In the genomic region with DNA sequence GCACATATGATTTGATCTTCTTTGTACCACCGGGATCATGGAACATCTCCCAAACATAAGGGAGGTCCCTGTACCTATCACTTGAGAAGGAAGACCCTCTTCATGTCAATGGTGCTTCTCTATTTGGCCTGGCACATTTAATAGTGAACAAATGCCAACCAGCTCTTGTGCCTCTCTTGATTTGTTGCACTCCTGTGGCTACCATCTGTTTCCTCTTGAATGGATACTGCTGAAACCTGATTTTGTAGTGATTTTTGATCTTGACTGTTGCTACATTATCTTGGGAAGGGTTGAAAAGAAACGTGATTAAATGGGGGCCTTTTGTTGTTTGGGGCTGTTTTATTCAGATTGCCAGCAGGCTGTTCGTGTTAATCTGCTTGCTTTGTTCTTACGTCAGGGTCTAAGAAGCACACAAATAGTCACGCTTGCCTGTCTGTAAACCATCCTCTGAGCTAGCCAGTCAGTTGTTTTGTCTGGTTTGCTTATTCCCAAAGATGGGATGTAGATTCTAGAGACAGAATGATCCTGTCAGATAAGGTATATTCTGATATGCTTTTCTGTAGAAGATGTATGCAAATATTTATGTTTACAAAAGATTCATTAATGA, we compare ENCODE assay signal across 14 mouse cellular contexts. TPM values are rescaled to one million over a fixed set of nuclear protein-coding genes. Genes with fewer than 3 reads are reported as not detected.
DNase-seq lines count a peak whose midpoint lies in the region; ATAC-seq lines count a peak whose summit lies in the region.
"Had no signal": no experiment of that assay in that cellular context is flagged by ENCODE, and none has a peak within 500 bp of the region (broad histone marks: within the 10 kb centered on the region; RNA-seq: fewer than 3 reads in every experiment).

No protein-coding gene starts in this region.

- H3K27me3 ChIP-seq in forebrain, embryonic 14.5 days (replicated peaks; ENCODE audit: control insufficient read depth, insufficient read depth, low read length) = no peaks in the 10 kb centered on the region
- H3K27me3 ChIP-seq in forebrain, embryonic 11.5 days (ENCODE audit: control insufficient read depth, insufficient read depth, low read length) = no peaks in the 10 kb centered on the region
- H3K27me3 ChIP-seq in neural tube, embryonic 11.5 days (ENCODE audit: control insufficient read depth, insufficient read depth, low read length) = no peaks in the 10 kb centered on the region
- H3K27me3 ChIP-seq in forebrain, embryonic 16.5 days (replicated peaks; ENCODE audit: control insufficient read depth, insufficient read depth, low read length) = no peaks in the 10 kb centered on the region
- no peaks in the 10 kb centered on the region for H3K27me3 ChIP-seq in heart, embryonic 10.5 days (ENCODE audit: insufficient read depth, poor library complexity, severe bottlenecking)
- H3K27me3 ChIP-seq: limb, embryonic 13.5 days had no signal

- peak overlapping the region; percentile 61 for H3K27ac ChIP-seq in forebrain, embryonic 14.5 days (ENCODE audit: low read depth, low read length)
- no peak overlapping the region for H3K27ac ChIP-seq in forebrain, embryonic 11.5 days (ENCODE audit: low read depth, low read length)
- H3K27ac ChIP-seq in neural tube, embryonic 11.5 days (ENCODE audit: low read depth, low read length) = no peak overlapping the region
- H3K27ac ChIP-seq in forebrain, embryonic 16.5 days (ENCODE audit: low read length) = peak overlapping the region; percentile 69
- H3K27ac ChIP-seq in heart, embryonic 10.5 days = no peak overlapping the region
- H3K27ac ChIP-seq: gastrocnemius, adult 2 months; heart, adult 2 months; limb, embryonic 13.5 days had no signal

- H3K9ac ChIP-seq in forebrain, embryonic 14.5 days (ENCODE audit: low read length) = no peak overlapping the region
- no peak overlapping the region for H3K9ac ChIP-seq in forebrain, embryonic 11.5 days (ENCODE audit: low read length)
- H3K9ac ChIP-seq in neural tube, embryonic 11.5 days (ENCODE audit: low read length) = no peak overlapping the region
- no peak overlapping the region for H3K9ac ChIP-seq in forebrain, embryonic 16.5 days (replicated peaks; ENCODE audit: low read depth, low read length)
- H3K9ac ChIP-seq: limb, embryonic 13.5 days; liver, postnatal 0 days had no signal

- peak; percentile 39 for DNase-seq in forebrain, embryonic 14.5 days (ENCODE audit: low spot score)
- no peak for DNase-seq in forebrain, embryonic 11.5 days (ENCODE audit: low spot score)
- no peak for DNase-seq in neural tube, embryonic 11.5 days (ENCODE audit: low spot score)
- no peak for DNase-seq in neural tube, embryonic 10.5 days (ENCODE audit: extremely low spot score, low spot score)
- DNase-seq in gastrocnemius, postnatal 10 days = no peak
- DNase-seq in heart, embryonic 10.5 days (ENCODE audit: low spot score) = no peak
- no peak for DNase-seq in thymus, postnatal 4 days
- DNase-seq: gastrocnemius, adult 2 months; heart, adult 2 months; liver, postnatal 0 days; right cerebral cortex, adult 18-20 months; thymus, postnatal 25 days had no signal

- ATAC-seq in forebrain, embryonic 14.5 days = peak; percentile 71; the same call in 1 of the 2 replicates
- no peak for ATAC-seq in forebrain, embryonic 11.5 days (replicated peaks; ENCODE audit: low FRiP score)
- peak; percentile 48; the same call in 1 of the 2 replicates for ATAC-seq in neural tube, embryonic 11.5 days (ENCODE audit: insufficient read depth, low FRiP score, low TSS enrichment)
- ATAC-seq in forebrain, embryonic 16.5 days = peak; percentile 62
- ATAC-seq: liver, postnatal 0 days had no signal

- peaks cover 7% of the 10 kb centered on the region for H3K4me1 ChIP-seq in forebrain, embryonic 14.5 days (ENCODE audit: control insufficient read depth, insufficient read depth, low read length)
- no peaks in the 10 kb centered on the region for H3K4me1 ChIP-seq in forebrain, embryonic 11.5 days (replicated peaks; ENCODE audit: control insufficient read depth, insufficient read depth, low read length)
- H3K4me1 ChIP-seq in neural tube, embryonic 11.5 days (ENCODE audit: control insufficient read depth, insufficient read depth, low read length) = no peaks in the 10 kb centered on the region
- H3K4me1 ChIP-seq in forebrain, embryonic 16.5 days (replicated peaks; ENCODE audit: control insufficient read depth, insufficient read depth, low read length) = peaks cover 11% of the 10 kb centered on the region
- peaks cover 8% of the 10 kb centered on the region; the same call in 1 of the 2 replicates for H3K4me1 ChIP-seq in heart, embryonic 10.5 days

- H3K36me3 ChIP-seq in forebrain, embryonic 14.5 days (ENCODE audit: control insufficient read depth, insufficient read depth, low read length) = peaks cover 18% of the 10 kb centered on the region
- H3K36me3 ChIP-seq in forebrain, embryonic 11.5 days (ENCODE audit: control insufficient read depth, insufficient read depth, low read length) = no peaks in the 10 kb centered on the region; the same call in 1 of the 2 replicates
- 0 out of 2 replicates have a peak, but pooled peaks cover 2% of the 10 kb centered on the region for H3K36me3 ChIP-seq in neural tube, embryonic 11.5 days (ENCODE audit: control insufficient read depth, insufficient read depth, low read length)
- H3K36me3 ChIP-seq in forebrain, embryonic 16.5 days (ENCODE audit: control insufficient read depth, insufficient read depth) = peaks cover 6% of the 10 kb centered on the region
- peaks cover 16% of the 10 kb centered on the region for H3K36me3 ChIP-seq in heart, embryonic 10.5 days

- no peaks in the 10 kb centered on the region for H3K9me3 ChIP-seq in forebrain, embryonic 14.5 days (replicated peaks; ENCODE audit: control insufficient read depth, low read length)
- H3K9me3 ChIP-seq in forebrain, embryonic 11.5 days (ENCODE audit: control insufficient read depth, low read length) = no peaks in the 10 kb centered on the region
- no peaks in the 10 kb centered on the region for H3K9me3 ChIP-seq in neural tube, embryonic 11.5 days (ENCODE audit: control insufficient read depth, low read length)
- no peaks in the 10 kb centered on the region for H3K9me3 ChIP-seq in forebrain, embryonic 16.5 days (ENCODE audit: control insufficient read depth, low read length)
- H3K9me3 ChIP-seq in heart, embryonic 10.5 days = no peaks in the 10 kb centered on the region
- H3K9me3 ChIP-seq: limb, embryonic 13.5 days had no signal

- H3K4me3 ChIP-seq in forebrain, embryonic 14.5 days (ENCODE audit: low read depth, low read length) = no peak overlapping the region
- H3K4me3 ChIP-seq in forebrain, embryonic 11.5 days (ENCODE audit: low read depth, low read length) = no peak overlapping the region
- H3K4me3 ChIP-seq in neural tube, embryonic 11.5 days (ENCODE audit: low read depth, low read length) = no peak overlapping the region
- no peak overlapping the region for H3K4me3 ChIP-seq in forebrain, embryonic 16.5 days (replicated peaks; ENCODE audit: low read length)
- H3K4me3 ChIP-seq in heart, embryonic 10.5 days = no peak overlapping the region
- H3K4me3 ChIP-seq: gastrocnemius, adult 2 months; heart, adult 2 months; limb, embryonic 13.5 days had no signal

- H3K4me2 ChIP-seq in forebrain, embryonic 14.5 days (ENCODE audit: low read length) = no peak overlapping the region
- H3K4me2 ChIP-seq in forebrain, embryonic 11.5 days (ENCODE audit: low read depth, low read length, severe bottlenecking) = no peak overlapping the region
- no peak overlapping the region for H3K4me2 ChIP-seq in neural tube, embryonic 11.5 days (ENCODE audit: low read depth)
- no peak overlapping the region for H3K4me2 ChIP-seq in forebrain, embryonic 16.5 days (ENCODE audit: low read length)
- H3K4me2 ChIP-seq: limb, embryonic 13.5 days had no signal

- 18% methylated on average over 5 of the region's 5 CpGs for WGBS in forebrain, embryonic 14.5 days
- WGBS in forebrain, embryonic 11.5 days = 25% methylated on average over 5 of the region's 5 CpGs
- 58% methylated on average over 5 of the region's 5 CpGs for WGBS in neural tube, embryonic 11.5 days
- 16% methylated on average over 5 of the region's 5 CpGs for WGBS in forebrain, embryonic 16.5 days
- 76% methylated on average over 5 of the region's 5 CpGs for WGBS in heart, embryonic 10.5 days

RNA-seq across cellular contexts. Expression of a gene that starts 7.9 kb away (rescaled TPM):
- polyA plus RNA-seq in forebrain, embryonic 14.5 days (2014; fragmentation: Nextera tagmentation; extraction: Ambion mirVana) = 69.9 and 75.8 TPM in 2 replicates
- polyA plus RNA-seq in forebrain, embryonic 11.5 days (2014; fragmentation: Nextera tagmentation; extraction: Ambion mirVana) = 74.2 and 78.2 TPM in 2 replicates
- polyA plus RNA-seq in neural tube, embryonic 11.5 days (2014; fragmentation: Nextera tagmentation; extraction: Ambion mirVana) = 74.2 and 79.3 TPM in 2 replicates
- 84.2 and 93.0 TPM in 2 replicates for polyA plus RNA-seq in forebrain, embryonic 16.5 days (2015; fragmentation: Nextera tagmentation; extraction: Ambion mirVana)
- 10 to 100 TPM; 23.2 to 25.5 TPM for total RNA-seq in gastrocnemius, postnatal 10 days (2021)
- 56.4 and 67.1 TPM in 2 replicates for polyA plus RNA-seq in heart, embryonic 10.5 days (2016; fragmentation: Nextera tagmentation; extraction: Ambion mirVana)

RNA-seq across cellular contexts. Expression of a gene that starts 8.0 kb away (rescaled TPM):
- polyA plus RNA-seq in forebrain, embryonic 14.5 days (2014; fragmentation: Nextera tagmentation; extraction: Ambion mirVana) = 0.57 and 0.61 TPM in 2 replicates
- polyA plus RNA-seq in forebrain, embryonic 11.5 days (2014; fragmentation: Nextera tagmentation; extraction: Ambion mirVana) = 0.99 and 1.4 TPM in 2 replicates
- 0.76 and 1.2 TPM in 2 replicates for polyA plus RNA-seq in neural tube, embryonic 11.5 days (2014; fragmentation: Nextera tagmentation; extraction: Ambion mirVana)
- 0.52 and 1.2 TPM in 2 replicates for polyA plus RNA-seq in forebrain, embryonic 16.5 days (2015; fragmentation: Nextera tagmentation; extraction: Ambion mirVana)
- under 1 TPM; 0.28 to 0.29 TPM for total RNA-seq in gastrocnemius, postnatal 10 days (2021)
- 0.38 and 1.3 TPM in 2 replicates for polyA plus RNA-seq in heart, embryonic 10.5 days (2016; fragmentation: Nextera tagmentation; extraction: Ambion mirVana)

RNA-seq across cellular contexts. Expression of a gene that starts 51.9 kb away (rescaled TPM):
- polyA plus RNA-seq in forebrain, embryonic 14.5 days (2014; fragmentation: Nextera tagmentation; extraction: Ambion mirVana) = 1.2 and 1.4 TPM in 2 replicates
- 0.88 and 1.0 TPM in 2 replicates for polyA plus RNA-seq in forebrain, embryonic 11.5 days (2014; fragmentation: Nextera tagmentation; extraction: Ambion mirVana)
- polyA plus RNA-seq in neural tube, embryonic 11.5 days (2014; fragmentation: Nextera tagmentation; extraction: Ambion mirVana) = 1.0 and 1.2 TPM in 2 replicates
- 1.4 and 2.3 TPM in 2 replicates for polyA plus RNA-seq in forebrain, embryonic 16.5 days (2015; fragmentation: Nextera tagmentation; extraction: Ambion mirVana)
- total RNA-seq in gastrocnemius, postnatal 10 days (2021) = 1 to 10 TPM; 6.3 to 7.0 TPM
- polyA plus RNA-seq in heart, embryonic 10.5 days (2016; fragmentation: Nextera tagmentation; extraction: Ambion mirVana) = 2.2 and 3.8 TPM in 2 replicates

RNA-seq across cellular contexts. Expression of a gene that starts 54.7 kb away (rescaled TPM):
- polyA plus RNA-seq in forebrain, embryonic 14.5 days (2014; fragmentation: Nextera tagmentation; extraction: Ambion mirVana) = 53.4 and 54.7 TPM in 2 replicates
- polyA plus RNA-seq in forebrain, embryonic 11.5 days (2014; fragmentation: Nextera tagmentation; extraction: Ambion mirVana) = 68.0 and 72.7 TPM in 2 replicates
- polyA plus RNA-seq in neural tube, embryonic 11.5 days (2014; fragmentation: Nextera tagmentation; extraction: Ambion mirVana) = 63.6 and 66.2 TPM in 2 replicates
- 58.8 and 59.3 TPM in 2 replicates for polyA plus RNA-seq in forebrain, embryonic 16.5 days (2015; fragmentation: Nextera tagmentation; extraction: Ambion mirVana)
- total RNA-seq in gastrocnemius, postnatal 10 days (2021) = 10 to 100 TPM in 1 of 2 experiments, 1 to 10 TPM in 1; 8.6 to 10.9 TPM
- polyA plus RNA-seq in heart, embryonic 10.5 days (2016; fragmentation: Nextera tagmentation; extraction: Ambion mirVana) = 37.5 and 47.8 TPM in 2 replicates

Comparison
In these comparisons a context has a peak if more than half of its experiments do, and no peak if none do; other contexts are left out.
1. H3K27ac ChIP-seq: peak in forebrain, embryonic 14.5 days (single experiment) and forebrain, embryonic 16.5 days (single experiment); none in forebrain, embryonic 11.5 days (single experiment), neural tube, embryonic 11.5 days (single experiment) and heart, embryonic 10.5 days (single experiment).